Mouse (Mus musculus) forebrain, embryonic 11.5 days (tissue): ENCODE measurements around the gene Gm14403. TPM values are rescaled to one million over a fixed set of nuclear protein-coding genes. Genes with fewer than 3 reads are reported as not detected.
"Not testable (repeated sequence)": the region's sequence is repeated elsewhere in the genome, so short reads cannot be mapped to it uniquely, and the experiment has no call there.

ENCODE experiments used
- ATAC-seq: fragments of 200-750 bp; cut with Nextera tagmentation; replicated peaks from 2 replicates; pipeline ENCODE4 v1.8.0; 2017; ENCODE audit warnings: moderate TSS enrichment; ENCODE audit not compliant: low FRiP score
- DNase-seq: peaks from one replicate; pipeline ENCODE4 v3.0.0-alpha.2; 2017; ENCODE audit warnings: low spot score
- H3K27ac ChIP-seq: fragments of 300-500 bp; sonication (generic); 2 replicates; pipeline ENCODE4 v1.5.1; 2014; ENCODE audit warnings: low read depth, low read length
- H3K27me3 ChIP-seq: fragments of 300-500 bp; sonication (generic); 2 replicates; pipeline ENCODE4 v1.6.1; 2014; ENCODE audit warnings: mild to moderate bottlenecking, low read length, mixed read lengths; ENCODE audit not compliant: control insufficient read depth, insufficient read depth
- H3K36me3 ChIP-seq: fragments of 300-500 bp; sonication (generic); 2 replicates; pipeline ENCODE4 v1.6.1; 2014; ENCODE audit warnings: mild to moderate bottlenecking, low read length, moderate library complexity, mixed read lengths; ENCODE audit not compliant: control insufficient read depth, insufficient read depth
- H3K4me1 ChIP-seq: fragments of 300-500 bp; sonication (generic); replicated peaks from 2 replicates; pipeline ENCODE4 v1.6.1; 2014; ENCODE audit warnings: low read length, mixed read lengths; ENCODE audit not compliant: control insufficient read depth, insufficient read depth
- H3K4me2 ChIP-seq: fragments of 300-500 bp; sonication (generic); 2 replicates; pipeline ENCODE4 v1.6.1; 2014; ENCODE audit warnings: low read depth, mild to moderate bottlenecking, low read length, moderate library complexity, mixed read lengths; ENCODE audit not compliant: severe bottlenecking
- H3K4me3 ChIP-seq: fragments of 300-500 bp; sonication (generic); 2 replicates; pipeline ENCODE4 v1.5.1; 2014; ENCODE audit warnings: low read depth, low read length
- H3K9ac ChIP-seq: fragments of 300-500 bp; sonication (generic); 2 replicates; pipeline ENCODE4 v1.6.1; 2014; ENCODE audit warnings: low read length
- H3K9me3 ChIP-seq: fragments of 300-500 bp; sonication (generic); 2 replicates; pipeline ENCODE4 v1.6.1; 2016; ENCODE audit warnings: low read length, mixed read lengths; ENCODE audit not compliant: control insufficient read depth
- WGBS: fragments of 180-500 bp; shearing (Covaris S2); extraction: QIAGEN DNeasy Blood & Tissue Kit; methylation state at CpG from one replicate; pipeline ENCODE4 v1.1.7; 2014; 5-methylcytosine and 5-hydroxymethylcytosine counted together
- polyA plus RNA-seq: library from polyadenylated mRNA; unstranded; fragments of >200 nt; fragmentation: Nextera tagmentation; extraction: Ambion mirVana; gene quantifications from 2 replicates; pipeline ENCODE4 v1.2.1, GENCODE M21; 2014

Gm14403 gene
- polyA plus RNA-seq, result 5.5 and 5.8 TPM in 2 replicates

- H3K36me3 ChIP-seq, ATAC-seq, H3K9ac ChIP-seq, DNase-seq, H3K27ac ChIP-seq, H3K9me3 ChIP-seq, H3K4me1 ChIP-seq, H3K27me3 ChIP-seq: not testable (repeated sequence)
- WGBS, result 16% methylated on average over 7 of the region's 7 CpGs
- Histone ChIP-seq H3K4me2 (peak within 1 kb of the TSS; percentile 29; the same call in 1 of the 2 replicates), H3K4me3 (peak within 1 kb of the TSS; percentile 21)
These were observed at the start of gene Gm14403 for GRCm38 (mm10) chr2:177498067-177498466. Gene Gm14403, plus strand, starts transcription at chr2:177498215.

DNA sequence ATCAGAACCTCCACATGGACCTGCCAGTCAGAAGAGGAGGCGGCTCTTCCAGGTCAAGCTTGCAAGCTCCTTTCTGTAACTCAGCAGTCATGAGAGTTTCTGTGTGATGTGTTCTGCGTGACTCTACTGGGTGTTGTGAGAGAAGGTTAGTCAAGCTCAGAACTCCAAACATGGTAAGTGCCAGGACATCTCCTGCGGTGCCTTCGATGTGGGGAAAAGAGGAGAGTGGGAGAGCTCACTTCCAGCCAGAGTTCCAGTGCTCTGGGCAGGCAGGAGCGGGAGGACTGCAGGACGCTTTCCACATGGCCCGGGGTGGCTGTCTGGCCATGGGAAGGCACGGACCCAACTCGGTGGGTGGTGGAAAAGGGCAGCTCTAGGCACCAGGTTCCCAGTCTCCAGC is 33.3 kb upstream of the Gm14403 start, which contains the start of gene Zfp970:
Gene Zfp970 (plus strand): TSS at position 58 of the 400 bp plus-strand sequence.
- H3K9me3 ChIP-seq, H3K27me3 ChIP-seq, H3K4me1 ChIP-seq, H3K36me3 ChIP-seq, ATAC-seq, H3K9ac ChIP-seq, H3K27ac ChIP-seq: not testable (repeated sequence)
- WGBS, result 9% methylated on average over 8 of the region's 9 CpGs
- Histone ChIP-seq H3K4me3 (peak within 1 kb of the TSS; percentile 30), H3K4me2 (peak within 1 kb of the TSS; percentile 32)
- DNase-seq, result peak; percentile 46

GRCm38 (mm10) chr2:177468222-177468621 is 29.8 kb upstream of the Gm14403 start:
- H3K36me3 ChIP-seq, H3K9me3 ChIP-seq, DNase-seq, ATAC-seq, H3K9ac ChIP-seq, H3K27ac ChIP-seq, H3K4me1 ChIP-seq, H3K4me2 ChIP-seq, H3K4me3 ChIP-seq, H3K27me3 ChIP-seq: not testable (repeated sequence)

- not testable (repeated sequence) for ATAC-seq, H3K4me1 ChIP-seq, H3K9ac ChIP-seq, DNase-seq, H3K4me3 ChIP-seq, H3K9me3 ChIP-seq, H3K36me3 ChIP-seq, H3K4me2 ChIP-seq, H3K27me3 ChIP-seq, H3K27ac ChIP-seq
- WGBS, result 96% methylated on average over 6 of the region's 10 CpGs
These were observed 25.8 kb upstream of the Gm14403 start for GRCm38 (mm10) chr2:177472261-177472660.

- not testable (repeated sequence) for H3K9ac ChIP-seq, H3K4me1 ChIP-seq, H3K27ac ChIP-seq, H3K9me3 ChIP-seq, DNase-seq, H3K4me3 ChIP-seq, H3K36me3 ChIP-seq, ATAC-seq, H3K27me3 ChIP-seq, H3K4me2 ChIP-seq
- 87% methylated on average over 1 of the region's 1 CpGs for WGBS
These were observed 16.0 kb upstream of the Gm14403 start for GRCm38 (mm10) chr2:177481971-177482370.

DNA sequence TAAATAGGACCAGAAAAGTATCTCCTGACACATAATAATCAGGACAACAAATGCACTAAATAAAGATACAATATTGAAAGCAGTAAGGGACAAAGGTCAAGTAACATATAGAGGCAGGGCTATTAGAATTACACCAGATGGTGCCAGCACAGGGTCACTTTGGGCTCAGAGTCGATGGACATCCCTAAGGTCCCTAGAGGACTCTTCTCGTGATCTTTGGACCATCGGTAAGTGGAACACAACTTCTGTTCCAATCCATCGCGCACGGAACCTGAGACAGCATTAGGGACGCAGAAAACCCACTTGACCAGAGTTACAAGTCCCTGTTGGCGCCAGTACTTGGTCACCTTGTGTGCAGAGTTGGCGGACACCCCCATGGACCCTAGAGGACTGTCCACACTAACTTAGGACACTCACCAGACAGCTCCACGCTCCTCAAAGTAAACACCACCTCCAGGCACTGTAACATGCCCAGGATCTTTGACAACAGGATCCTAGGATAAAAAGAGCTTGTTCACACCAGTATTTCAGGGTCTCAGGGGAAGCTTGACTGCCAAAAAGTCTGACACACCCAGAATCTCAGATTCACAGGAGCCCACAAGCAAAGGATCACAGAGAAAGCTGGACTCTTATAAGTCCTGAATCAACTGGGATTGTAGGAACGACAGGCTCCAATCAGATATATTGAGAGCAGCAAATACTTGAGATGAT is 14.6 kb upstream of the Gm14403 start:
- not testable (repeated sequence) for H3K27ac ChIP-seq, H3K9me3 ChIP-seq, ATAC-seq, H3K4me3 ChIP-seq, H3K4me2 ChIP-seq, H3K4me1 ChIP-seq, H3K9ac ChIP-seq, DNase-seq, H3K27me3 ChIP-seq, H3K36me3 ChIP-seq
- whole genome bisulfite sequencing, result 82% methylated on average over 11 of the region's 11 CpGs

GRCm38 (mm10) chr2:177499182-177499581 is 1.2 kb downstream of the Gm14403 start:
- not testable (repeated sequence) for H3K4me1 ChIP-seq, H3K36me3 ChIP-seq, H3K27ac ChIP-seq, H3K4me2 ChIP-seq, H3K27me3 ChIP-seq, H3K9ac ChIP-seq, H3K4me3 ChIP-seq, DNase-seq, ATAC-seq, H3K9me3 ChIP-seq
- WGBS, result 71% methylated on average over 1 of the region's 1 CpGs

DNA sequence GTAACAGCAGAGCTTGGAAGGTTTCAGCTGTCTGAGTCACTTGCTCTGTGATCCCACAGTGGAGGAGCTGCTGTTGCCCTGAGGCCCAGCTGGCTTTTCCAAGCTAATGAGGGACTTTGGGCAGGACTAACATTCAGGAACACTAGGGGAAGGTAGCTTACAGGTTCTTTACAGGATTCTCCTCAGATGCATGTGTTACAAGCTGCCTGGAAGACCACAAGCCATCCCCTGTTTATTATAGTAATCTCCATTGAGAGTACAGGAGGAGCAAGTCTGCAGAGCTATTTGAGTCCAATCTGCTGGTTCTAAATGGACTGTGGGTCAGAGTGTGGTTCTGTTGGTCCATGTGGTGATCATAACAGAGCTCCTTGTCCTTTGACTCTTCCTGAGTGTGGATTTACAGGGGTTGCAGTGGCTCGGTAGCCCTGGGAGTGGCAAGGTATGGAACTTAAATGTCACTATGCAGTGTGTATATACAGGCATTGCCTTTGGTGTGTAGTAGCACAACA is 7.2 kb downstream of the Gm14403 start:
- not testable (repeated sequence) for H3K9me3 ChIP-seq, H3K9ac ChIP-seq, H3K4me2 ChIP-seq, H3K4me1 ChIP-seq, DNase-seq, H3K27me3 ChIP-seq, H3K36me3 ChIP-seq, H3K4me3 ChIP-seq, H3K27ac ChIP-seq, ATAC-seq
- 77% methylated on average over 1 of the region's 1 CpGs for WGBS

DNA sequence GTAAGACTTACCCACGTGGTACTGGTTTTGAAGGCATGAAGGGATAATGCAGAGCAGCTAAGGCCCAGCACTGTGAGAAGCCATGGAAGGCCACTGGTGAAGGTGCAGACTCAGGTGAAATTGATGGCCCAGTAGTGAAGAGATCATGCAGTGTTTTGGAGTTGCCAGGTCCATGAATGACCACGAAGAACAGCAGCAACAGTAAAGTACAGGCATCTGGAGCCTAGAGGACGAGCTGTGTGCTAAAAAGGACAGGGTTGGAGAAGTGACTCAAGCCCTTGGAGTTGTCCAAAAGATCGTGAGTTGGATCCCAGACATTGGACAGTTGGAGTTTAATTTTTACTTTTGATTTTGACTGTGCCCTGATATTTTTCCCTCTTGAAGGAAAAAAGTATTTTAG is 13.4 kb downstream of the Gm14403 start:
- not testable (repeated sequence) for H3K27ac ChIP-seq, H3K9me3 ChIP-seq, H3K4me2 ChIP-seq, H3K9ac ChIP-seq, H3K27me3 ChIP-seq, H3K36me3 ChIP-seq, ATAC-seq, H3K4me3 ChIP-seq, H3K4me1 ChIP-seq, DNase-seq
- WGBS, result 69% methylated on average over 4 of the region's 4 CpGs
